Mouse (Mus musculus) E14TG2a.4 (cell line): ENCODE data around the gene Poldip2.

ENCODE experiments used
- H3K27me3 ChIP-seq: 2 replicates; pipeline ENCODE4 v1.6.1; 2014; ENCODE audit warnings: low read length, control low read depth; ENCODE audit not compliant: insufficient read depth
- H3K36me3 ChIP-seq: 2 replicates; pipeline ENCODE4 v1.6.1; 2014; ENCODE audit warnings: low read length, control low read depth; ENCODE audit not compliant: insufficient read depth
- H3K4me1 ChIP-seq: replicated peaks from 2 replicates; pipeline ENCODE4 v1.6.1; 2014; ENCODE audit warnings: low read depth, low read length, control low read depth
- H3K4me3 ChIP-seq: replicated peaks from 2 replicates; pipeline ENCODE4 v1.5.1; 2014; ENCODE audit warnings: mild to moderate bottlenecking, low read length
- H3K9me3 ChIP-seq: 2 replicates; pipeline ENCODE4 v1.6.1; 2014; ENCODE audit warnings: low read length, control low read depth
- CTCF ChIP-seq: conservative IDR thresholded peaks from 2 replicates; pipeline ENCODE4 v1.5.1; 2014; ENCODE audit warnings: low read length
- NANOG ChIP-seq: IDR thresholded peaks from 2 replicates; pipeline ENCODE4 v1.6.1; 2014; ENCODE audit warnings: borderline replicate concordance, low read length, mixed read lengths
- POU5F1 ChIP-seq: IDR thresholded peaks from 2 replicates; pipeline ENCODE4 v1.6.1; 2014; ENCODE audit warnings: low read length, borderline replicate concordance

Gene Poldip2

GRCm38 (mm10) chr11:78515549-78516325, 3.7 kb downstream of the Poldip2 start:
- TF ChIP-seq NANOG (no peak), CTCF (peak; percentile 84), POU5F1 (no peak)
- Histone ChIP-seq H3K4me3 (no peak overlapping the region), H3K36me3 (peaks cover 70% of the 10 kb centered on the region), H3K27me3 (no peaks in the 10 kb centered on the region), H3K4me1 (peaks cover 61% of the 10 kb centered on the region), H3K9me3 (no peaks in the 10 kb centered on the region)

- Histone ChIP-seq H3K9me3 (no peaks in the 10 kb centered on the region), H3K4me1 (peaks cover 63% of the 10 kb centered on the region), H3K27me3 (no peaks in the 10 kb centered on the region), H3K4me3 (no peak overlapping the region), H3K36me3 (peaks cover 97% of the 10 kb centered on the region)
- TF ChIP-seq POU5F1: no peak
- TF ChIP-seq CTCF: no peak
- no peak for TF ChIP-seq NANOG
Measured at GRCm38 (mm10) chr11:78518931-78519330, 6.9 kb downstream of the Poldip2 start.

GRCm38 (mm10) chr11:78521880-78522279, 9.9 kb downstream of the Poldip2 start:
- no peaks in the 10 kb centered on the region for H3K9me3 ChIP-seq
- no peak overlapping the region for H3K4me3 ChIP-seq
- H3K27me3 ChIP-seq: no peaks in the 10 kb centered on the region
- H3K4me1 ChIP-seq: peaks cover 48% of the 10 kb centered on the region
- no peak for TF ChIP-seq POU5F1
- TF ChIP-seq CTCF: no peak
- TF ChIP-seq NANOG: no peak
- H3K36me3 ChIP-seq: peaks cover 97% of the 10 kb centered on the region

GRCm38 (mm10) chr11:78522481-78522997, 10.5 kb downstream of the Poldip2 start:
- Histone ChIP-seq H3K27me3 (no peaks in the 10 kb centered on the region), H3K4me1 (peaks cover 50% of the 10 kb centered on the region), H3K4me3 (no peak overlapping the region), H3K9me3 (no peaks in the 10 kb centered on the region), H3K36me3 (peaks cover 100% of the 10 kb centered on the region)
- TF ChIP-seq POU5F1 (no peak), NANOG (no peak), CTCF (peak; percentile 28)

- Histone ChIP-seq H3K36me3 (peaks cover 100% of the 10 kb centered on the region), H3K9me3 (no peaks in the 10 kb centered on the region), H3K4me3 (no peak overlapping the region), H3K27me3 (no peaks in the 10 kb centered on the region), H3K4me1 (peaks cover 41% of the 10 kb centered on the region)
- no peak for TF ChIP-seq CTCF
- TF ChIP-seq POU5F1: no peak
- TF ChIP-seq NANOG: no peak
Measured at GRCm38 (mm10) chr11:78523241-78523955, 11.4 kb downstream of the Poldip2 start.

GRCm38 (mm10) chr11:78524838-78525237, 12.8 kb downstream of the Poldip2 start:
- Histone ChIP-seq H3K27me3 (no peaks in the 10 kb centered on the region), H3K9me3 (no peaks in the 10 kb centered on the region), H3K4me1 (peaks cover 27% of the 10 kb centered on the region), H3K36me3 (peaks cover 99% of the 10 kb centered on the region), H3K4me3 (no peak overlapping the region)
- TF ChIP-seq POU5F1 (no peak), CTCF (no peak)

GRCm38 (mm10) chr11:78528714-78529113, 16.7 kb downstream of the Poldip2 start:
- Histone ChIP-seq H3K4me1 (peaks cover 32% of the 10 kb centered on the region), H3K9me3 (no peaks in the 10 kb centered on the region)
- TF ChIP-seq POU5F1 (no peak), CTCF (no peak), NANOG (no peak)

GRCm38 (mm10) chr11:78530001-78530400, 18.0 kb downstream of the Poldip2 start:
- no peaks in the 10 kb centered on the region for H3K9me3 ChIP-seq
- TF ChIP-seq CTCF (no peak), NANOG (no peak), POU5F1 (no peak)

More at GRCm38 (mm10) chr11:78528714-78529113, 16.7 kb downstream of the Poldip2 start:
- peaks cover 82% of the 10 kb centered on the region for H3K36me3 ChIP-seq
- no peaks in the 10 kb centered on the region for H3K27me3 ChIP-seq
- H3K4me3 ChIP-seq: no peak overlapping the region

More at GRCm38 (mm10) chr11:78530001-78530400, 18.0 kb downstream of the Poldip2 start:
- peaks cover 70% of the 10 kb centered on the region for H3K36me3 ChIP-seq
- no peak overlapping the region for H3K4me3 ChIP-seq
- peaks cover 42% of the 10 kb centered on the region for H3K4me1 ChIP-seq
- H3K27me3 ChIP-seq: no peaks in the 10 kb centered on the region
